Mouse (Mus musculus): ENCODE measurements around the gene Atp2b2.

Atp2b2 gene

GRCm38 (mm10) chr6:113886886-113887285, 155.5 kb downstream of the Atp2b2 start:
- no peak for DNase-seq

- DNase-seq = no peak
These were observed 157.6 kb downstream of the Atp2b2 start for GRCm38 (mm10) chr6:113884806-113885205.

DNA sequence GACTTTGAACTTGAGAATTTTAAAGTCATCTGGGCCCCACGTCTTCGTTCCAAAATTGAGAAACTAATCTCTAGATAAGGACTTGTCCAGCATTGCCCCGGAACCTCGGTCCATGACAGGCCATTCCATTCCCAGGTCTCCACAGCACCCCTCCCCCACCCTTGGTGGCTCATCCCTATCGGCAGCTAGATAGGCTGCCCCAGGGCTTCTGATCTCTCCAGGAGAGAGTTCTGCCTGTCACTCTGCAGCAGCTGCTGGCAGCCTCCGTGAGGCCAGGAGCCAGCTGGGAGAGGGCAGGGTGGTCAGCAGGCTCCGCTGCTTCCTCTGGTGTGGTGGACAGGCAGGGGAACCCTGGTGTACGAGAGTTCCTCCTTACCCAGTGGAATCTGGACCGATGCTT, 159.2 kb downstream of the Atp2b2 start:
- no peak for DNase-seq

DNA sequence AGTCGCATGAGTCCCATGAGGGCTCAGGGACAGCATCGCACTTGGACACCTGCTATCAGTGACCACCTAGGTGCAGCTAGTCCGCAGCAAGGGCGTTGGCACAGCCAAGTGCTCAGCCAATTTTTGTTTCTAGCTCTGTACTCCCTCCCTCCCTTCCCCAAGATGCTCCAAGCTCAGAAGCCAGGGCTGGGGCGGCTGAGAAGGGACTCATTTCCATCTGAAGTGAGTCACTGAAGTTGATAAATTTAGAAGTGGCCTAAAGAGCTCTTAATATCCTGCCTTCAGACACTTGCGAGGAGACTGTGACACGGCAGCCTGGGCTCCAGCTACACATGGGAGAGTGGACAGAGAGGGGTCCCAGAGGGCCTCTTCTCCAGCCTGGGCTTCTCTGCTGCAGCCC, 160.0 kb downstream of the Atp2b2 start:
- DNase-seq = no peak

DNA sequence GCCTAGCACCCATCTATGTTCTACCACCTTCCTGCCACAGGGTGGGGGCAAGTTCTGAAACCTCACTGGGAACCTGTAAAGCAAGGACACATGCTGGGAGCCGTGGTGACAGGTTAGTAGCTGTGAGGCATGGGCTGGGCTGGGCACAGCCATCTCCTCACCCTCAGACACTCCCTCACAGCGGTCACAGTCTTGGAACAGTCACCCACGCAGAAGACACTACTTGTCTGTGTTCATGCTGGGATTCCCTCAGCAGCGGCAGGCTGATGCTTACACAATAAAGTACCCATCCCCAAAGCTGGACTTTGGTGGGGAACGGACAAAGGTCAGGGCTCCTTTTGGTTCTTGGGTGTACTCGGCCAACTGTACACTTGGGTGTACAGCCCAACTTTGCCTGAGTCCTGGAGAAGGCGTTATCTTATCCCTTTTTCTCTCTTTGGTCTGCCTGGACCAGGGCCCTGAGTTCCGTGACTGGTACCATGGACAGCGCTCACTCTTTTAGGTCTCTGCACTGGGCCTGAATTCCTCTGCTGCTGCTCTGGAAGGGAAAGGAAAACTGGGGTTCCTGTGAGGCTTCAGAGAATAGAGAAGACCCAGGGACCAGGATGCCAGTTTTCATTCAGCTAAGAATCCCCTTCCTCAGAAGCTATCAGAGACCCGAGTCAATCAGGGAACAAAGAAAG, 160.7 kb downstream of the Atp2b2 start:
- DNase-seq = no peak

- DNase-seq = no peak
These were observed 163.0 kb downstream of the Atp2b2 start for GRCm38 (mm10) chr6:113879366-113879765.

DNA sequence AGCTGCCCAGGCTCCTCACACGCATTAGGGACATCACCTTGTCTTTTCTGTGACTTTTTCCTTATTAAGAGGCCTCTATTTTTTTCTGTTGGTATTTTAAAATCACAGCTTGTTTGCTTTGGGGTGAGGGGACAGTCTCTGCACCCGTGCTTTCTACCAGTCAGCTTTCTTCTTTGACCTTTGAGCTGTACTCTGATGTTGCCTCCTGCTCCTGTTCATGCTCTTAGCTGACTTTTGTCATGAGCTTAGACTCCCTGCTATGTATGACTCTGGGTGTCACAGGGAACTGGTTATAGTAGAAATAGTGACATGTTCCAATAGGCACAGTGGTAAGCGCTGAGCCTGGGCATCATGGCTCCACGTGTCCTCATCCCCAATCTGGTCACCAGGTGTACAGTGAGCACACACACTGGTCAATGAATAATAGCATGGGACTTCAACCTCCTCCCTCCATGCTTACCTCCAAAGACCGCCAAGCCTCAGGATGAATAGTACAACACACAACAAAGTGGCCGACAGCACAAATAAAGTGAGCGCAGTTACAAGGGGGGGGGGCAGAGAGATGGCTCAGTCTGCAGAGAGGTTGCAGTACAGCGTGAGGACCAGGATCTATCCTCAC, 163.8 kb downstream of the Atp2b2 start:
- no peak for DNase-seq

- DNase-seq = no peak
These were observed 165.8 kb downstream of the Atp2b2 start for GRCm38 (mm10) chr6:113876585-113876984.

DNA sequence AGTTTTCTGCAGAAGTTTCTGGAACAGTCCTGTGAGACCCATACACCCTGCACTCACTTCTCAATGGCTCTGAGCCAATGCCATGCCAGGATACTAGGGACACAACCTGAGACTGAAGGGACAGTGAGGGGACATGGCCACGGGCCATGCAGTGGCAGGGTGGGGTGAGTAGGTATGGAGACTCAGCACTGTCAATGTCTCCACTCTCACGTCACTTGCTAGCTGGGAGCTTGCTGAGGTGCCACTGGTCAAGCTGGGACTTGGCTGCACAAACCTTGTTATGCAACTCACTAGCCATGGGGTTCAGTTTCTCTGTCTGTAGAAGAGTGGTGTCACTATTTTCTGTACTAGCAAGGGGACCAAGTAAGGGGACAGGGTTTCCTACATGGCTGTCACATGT, 167.2 kb downstream of the Atp2b2 start:
- DNase-seq = no peak

GRCm38 (mm10) chr6:113872654-113873053, 169.8 kb downstream of the Atp2b2 start:
- no peak for DNase-seq

GRCm38 (mm10) chr6:113870775-113871174, 171.6 kb downstream of the Atp2b2 start:
- no peak for DNase-seq

DNA sequence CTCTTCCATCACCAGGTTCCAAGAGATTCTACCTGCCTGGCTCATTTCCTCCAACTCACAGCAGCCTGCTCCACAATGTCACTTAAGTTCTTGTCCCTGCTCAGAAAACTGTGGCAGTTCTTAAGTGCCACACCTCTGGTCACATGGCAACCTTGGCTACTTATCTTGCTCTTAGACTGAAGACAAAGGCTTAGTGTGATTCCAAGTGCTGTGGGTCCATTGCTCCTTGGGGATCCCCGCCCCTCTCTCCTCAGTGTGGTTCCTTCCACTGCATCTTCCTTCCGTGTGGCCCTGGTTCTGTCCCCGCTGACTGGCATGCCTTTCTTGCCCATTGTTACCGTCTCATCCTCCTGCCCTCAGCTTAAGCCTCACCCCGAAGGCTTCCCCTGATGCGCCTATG, 173.9 kb downstream of the Atp2b2 start:
- DNase-seq = no peak

DNA sequence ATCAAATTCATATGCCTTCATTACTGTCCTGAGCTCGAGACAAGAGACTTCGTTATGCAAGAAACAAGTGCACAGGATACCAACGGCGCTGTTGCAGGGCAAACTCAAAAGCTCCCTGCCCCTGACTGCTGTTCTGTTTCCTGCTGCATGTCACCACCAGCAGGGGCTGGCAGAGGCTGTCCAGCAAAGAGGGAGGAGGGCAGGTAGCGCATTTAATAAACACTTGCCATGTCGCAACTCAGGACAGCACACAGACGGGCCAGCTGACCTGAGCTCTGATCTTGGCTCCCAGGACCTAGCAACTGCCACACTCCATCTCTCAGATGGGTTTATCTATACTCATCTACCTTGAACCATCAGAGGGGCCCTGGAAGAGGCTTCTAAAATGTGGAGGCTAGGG, 176.7 kb downstream of the Atp2b2 start:
- no peak for DNase-seq

GRCm38 (mm10) chr6:113864812-113865211, 177.6 kb downstream of the Atp2b2 start:
- no peak for DNase-seq

DNA sequence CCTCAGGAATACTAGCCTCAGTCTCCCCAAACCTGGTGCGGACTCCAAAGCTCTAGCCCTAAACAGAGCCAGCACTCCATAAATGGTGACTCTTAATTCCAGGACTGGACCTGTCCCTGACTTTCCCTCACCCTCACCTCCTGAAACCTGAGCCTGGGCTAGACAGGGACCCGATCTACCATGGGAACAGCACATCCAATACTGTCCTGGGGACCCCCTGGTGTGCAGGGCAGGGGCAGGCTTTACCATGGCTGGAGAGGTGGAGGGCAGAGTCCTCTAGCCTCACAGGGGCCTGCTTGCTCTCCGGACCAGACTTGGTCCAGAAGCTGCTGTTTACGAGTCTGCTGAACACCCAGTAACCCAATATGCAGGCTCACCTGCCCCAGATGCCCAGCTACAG, 179.5 kb downstream of the Atp2b2 start:
- DNase-seq = no peak

DNA sequence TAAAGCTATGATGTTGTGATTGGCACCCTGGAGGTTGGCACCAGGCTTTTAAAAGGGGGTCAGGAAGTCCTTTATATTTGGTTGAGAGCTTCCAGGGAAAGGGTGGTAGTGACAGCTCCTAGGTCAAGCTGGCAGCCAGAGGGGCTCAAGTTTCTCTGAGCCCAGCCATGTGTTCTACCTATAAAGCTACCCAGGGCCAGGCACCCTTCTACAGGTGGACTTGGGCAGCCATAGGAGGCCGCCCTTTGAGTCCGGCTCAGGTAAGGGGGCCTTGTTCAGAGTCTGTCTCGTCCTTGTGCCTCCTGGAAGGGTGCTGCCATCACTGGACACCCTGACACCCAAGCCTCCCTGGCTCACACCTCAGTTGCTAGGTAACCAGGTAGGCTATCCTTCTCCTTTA, 180.5 kb downstream of the Atp2b2 start:
- DNase-seq = no peak

GRCm38 (mm10) chr6:113861375-113861770, 181.0 kb downstream of the Atp2b2 start:
- no peak for DNase-seq

DNA sequence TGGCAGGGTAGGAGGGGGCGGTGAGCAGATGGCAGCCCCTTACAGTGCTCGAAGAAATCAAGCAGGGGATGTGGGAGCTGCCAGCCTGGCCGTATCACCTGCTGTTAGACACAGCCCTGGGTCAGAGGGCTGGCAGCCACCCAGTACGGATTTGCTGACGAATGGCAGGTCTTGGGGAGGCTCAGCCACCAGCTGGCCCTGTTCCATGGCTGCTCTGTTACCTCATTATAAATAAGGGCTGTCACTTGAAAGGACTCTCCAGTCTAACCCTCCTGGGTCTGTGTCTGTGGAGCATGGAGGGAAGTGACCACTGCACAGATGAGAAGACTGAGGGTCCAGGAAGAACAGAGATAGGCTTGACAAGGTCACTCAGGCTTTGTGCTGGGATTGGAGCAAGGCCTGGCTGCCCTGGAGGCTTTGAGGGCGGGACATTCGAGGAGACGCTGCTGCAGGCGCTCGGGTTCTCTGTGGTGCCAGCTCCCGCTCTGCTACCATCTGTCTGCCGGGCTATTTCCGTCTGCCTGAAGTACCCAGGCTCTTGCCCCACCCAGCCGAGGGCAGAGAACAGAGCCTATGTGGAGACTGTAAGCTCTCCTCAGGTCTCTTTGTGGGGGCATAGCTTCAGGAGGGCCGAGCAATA, 181.6 kb downstream of the Atp2b2 start:
- DNase-seq = no peak

GRCm38 (mm10) chr6:113860023-113860734, 182.2 kb downstream of the Atp2b2 start:
- DNase-seq = no peak

DNA sequence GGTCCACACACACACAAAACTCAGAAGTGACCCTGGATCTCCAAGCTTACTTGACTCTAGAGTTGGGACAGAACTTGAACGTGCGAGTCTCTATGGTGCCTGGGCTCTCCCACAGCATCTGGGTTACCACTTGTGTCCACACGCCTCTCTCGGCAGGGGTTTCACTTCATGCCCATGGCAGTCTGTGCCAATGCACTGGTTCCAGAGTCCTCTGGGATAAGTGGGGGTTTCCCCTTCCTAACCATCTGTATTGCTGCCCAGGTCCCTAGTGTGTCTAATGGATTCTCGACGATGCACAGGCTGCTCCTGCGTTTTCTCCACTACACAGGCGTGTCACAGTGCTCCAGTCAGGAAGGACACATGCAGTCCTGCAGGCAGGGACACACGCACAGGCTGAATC, 184.1 kb downstream of the Atp2b2 start:
- DNase-seq = no peak

- DNase-seq = no peak
These were observed 185.0 kb downstream of the Atp2b2 start for GRCm38 (mm10) chr6:113857310-113857873.

DNA sequence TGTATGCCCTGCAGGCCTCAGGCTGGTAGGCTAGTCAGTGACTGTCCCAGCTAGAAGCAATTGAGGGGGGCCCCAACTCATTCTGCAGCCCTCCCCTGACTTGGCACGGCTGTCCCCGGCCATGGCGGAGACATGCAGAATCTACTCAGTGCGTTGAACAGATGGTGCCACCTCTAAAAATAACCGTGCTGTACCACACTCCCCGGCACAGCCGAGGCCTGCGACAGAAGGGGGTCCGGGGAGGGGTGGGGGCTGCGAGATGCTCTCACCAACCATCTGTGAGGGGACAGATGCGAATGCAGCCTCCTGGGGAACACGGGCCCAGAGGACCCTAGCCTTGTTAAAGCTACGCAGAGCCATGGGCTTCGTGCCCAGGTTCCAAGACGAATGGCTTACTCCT, 185.6 kb downstream of the Atp2b2 start:
- DNase-seq = no peak

- DNase-seq = no peak
These were observed 186.2 kb downstream of the Atp2b2 start for GRCm38 (mm10) chr6:113856095-113856646.
